Mouse (Mus musculus): ENCODE data around the gene Pxn. TPM values are rescaled to one million over a fixed set of nuclear protein-coding genes. Genes with fewer than 3 reads are reported as not detected.

Gene Pxn
- total RNA-seq, 1 experiment from 2014 or later = 85.9 TPM

GRCm38 (mm10) chr5:115591506-115591905, 85.0 kb downstream of the Pxn start:
- ATAC-seq (replicated peaks; ENCODE audit: insufficient number of reproducible peaks, low FRiP score, low TSS enrichment, poor library complexity, severe bottlenecking) = no peak

GRCm38 (mm10) chr5:115603561-115603960, 97.1 kb downstream of the Pxn start:
- no peak for ATAC-seq (replicated peaks; ENCODE audit: insufficient number of reproducible peaks, low FRiP score, low TSS enrichment, poor library complexity, severe bottlenecking)

Other genes starting within 250 kb of the Pxn start
- 58.1 to 134 TPM (median 61.2 TPM) in 3 replicates for gene Rnf10, start 233.8 kb upstream of the Pxn start, total RNA-seq (2017)
- 41.4 to 45.3 TPM (median 44.4 TPM) in 3 replicates for gene Coq5, start 227.0 kb upstream of the Pxn start, total RNA-seq (2017)
- 110 to 176 TPM (median 141 TPM) in 3 replicates for gene Dynll1, start 205.7 kb upstream of the Pxn start, total RNA-seq (2017)
- 62.5 to 83.1 TPM (median 79.3 TPM) in 3 replicates for gene Srsf9, start 179.5 kb upstream of the Pxn start, total RNA-seq (2017)
- gene Gatc, start 165.5 kb upstream of the Pxn start, total RNA-seq (2017) = 4.9 to 7.6 TPM (median 5.8 TPM) in 3 replicates
- 16.4 to 23.1 TPM (median 22.2 TPM) in 3 replicates for gene Triap1, start 165.5 kb upstream of the Pxn start, total RNA-seq (2017)
- 55.6 to 79.0 TPM (median 64.1 TPM) in 3 replicates for gene Cox6a1, start 157.7 kb upstream of the Pxn start, total RNA-seq (2017)
- gene Msi1, start 77.1 kb upstream of the Pxn start, total RNA-seq (2017) = not detected in 3 replicates
- not detected in 3 replicates for gene Pla2g1b, start 40.4 kb upstream of the Pxn start, total RNA-seq (2017)
- 5.2 to 10.7 TPM (median 7.8 TPM) in 3 replicates for gene Sirt4, start 22.0 kb upstream of the Pxn start, total RNA-seq (2017)
- gene Rplp0, start 52.8 kb downstream of the Pxn start, total RNA-seq (2017) = 991 to 1,396 TPM (median 1,306 TPM) in 3 replicates
- gene Gcn1l1, start 58.6 kb downstream of the Pxn start, total RNA-seq (2017) = 16.9 to 37.5 TPM (median 22.8 TPM) in 3 replicates
- 44.1 to 51.4 TPM (median 46.2 TPM) in 3 replicates for gene Rab35, start 125.2 kb downstream of the Pxn start, total RNA-seq (2017)
- 6.0 to 10.2 TPM (median 9.6 TPM) in 3 replicates for gene Bicdl1, start 224.9 kb downstream of the Pxn start, total RNA-seq (2017)